Mouse (Mus musculus): ENCODE measurements at regions not wholly inside any gene's neighbourhood (a gene's known extent, or its start where the extent isn't known, plus 50 kb on each side); places are given as distances from the start of the nearest gene placed in this dataset.

GRCm38 (mm10) chr10:17631817-17632216, 91.2 kb upstream of the Cited2 start:
- ATAC-seq (ENCODE audit: insufficient number of reproducible peaks, low FRiP score, low TSS enrichment, low read depth) (no peak), DNase-seq (ENCODE audit: low spot score) (no peak)
- Histone ChIP-seq H3K27ac (replicated peaks; ENCODE audit: low read depth, low read length) (no peak overlapping the region), H3K4me3 (ENCODE audit: low read depth, low read length) (no peak overlapping the region), H3K9ac (ENCODE audit: low read length) (no peak overlapping the region), H3K4me2 (ENCODE audit: low read depth, severe bottlenecking) (no peak overlapping the region), H3K4me1 (ENCODE audit: control insufficient read depth, insufficient read depth, low read length) (no peaks in the 10 kb centered on the region), H3K36me3 (ENCODE audit: control insufficient read depth, insufficient read depth, low read length) (no peaks in the 10 kb centered on the region), H3K27me3 (ENCODE audit: control insufficient read depth, insufficient read depth, low read length) (no peaks in the 10 kb centered on the region), H3K9me3 (ENCODE audit: control insufficient read depth, low read length) (no peaks in the 10 kb centered on the region)
- 30% methylated on average over 5 of the region's 5 CpGs for WGBS

GRCm38 (mm10) chr10:17632959-17633674, 89.9 kb upstream of the Cited2 start:
- 86% methylated on average over 12 of the region's 12 CpGs for WGBS
- no peak overlapping the region for H3K27ac ChIP-seq (replicated peaks; ENCODE audit: low read depth, low read length)
- ATAC-seq (ENCODE audit: insufficient number of reproducible peaks, low FRiP score, low TSS enrichment, low read depth): no peak

DNA sequence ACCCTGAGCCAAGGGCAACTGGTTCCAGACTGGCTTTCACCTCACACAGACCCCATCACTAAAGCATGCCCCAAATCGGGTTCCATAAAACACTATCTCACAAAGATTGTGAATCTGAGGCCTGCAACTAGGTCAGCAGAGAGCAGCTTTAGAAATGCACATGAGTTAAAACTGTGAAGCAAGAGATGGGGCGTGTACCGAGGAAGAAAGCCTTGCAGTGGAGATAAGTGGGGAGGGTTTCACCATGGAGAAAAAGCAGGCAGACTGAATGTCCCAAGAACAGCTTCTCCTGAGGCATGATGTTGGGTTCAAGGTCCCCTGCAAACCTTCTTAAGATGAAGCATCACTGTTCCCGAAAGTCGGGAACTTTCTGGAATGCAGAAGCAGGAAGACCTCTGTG, 77.7 kb upstream of the Cited2 start:
- H3K9me3 ChIP-seq (ENCODE audit: control insufficient read depth, low read length): no peaks in the 10 kb centered on the region
- no peak overlapping the region for H3K4me2 ChIP-seq (ENCODE audit: low read depth, severe bottlenecking)
- WGBS: 85% methylated on average over 5 of the region's 5 CpGs
- H3K27me3 ChIP-seq (ENCODE audit: control insufficient read depth, insufficient read depth, low read length): no peaks in the 10 kb centered on the region
- H3K4me1 ChIP-seq (ENCODE audit: control insufficient read depth, insufficient read depth, low read length): no peaks in the 10 kb centered on the region
- H3K4me3 ChIP-seq (ENCODE audit: low read depth, low read length): no peak overlapping the region
- H3K27ac ChIP-seq (replicated peaks; ENCODE audit: low read depth, low read length): no peak overlapping the region
- H3K36me3 ChIP-seq (ENCODE audit: control insufficient read depth, insufficient read depth, low read length): no peaks in the 10 kb centered on the region
- ATAC-seq (ENCODE audit: insufficient number of reproducible peaks, low FRiP score, low TSS enrichment, low read depth) (no peak), DNase-seq (ENCODE audit: low spot score) (no peak)
- H3K9ac ChIP-seq (ENCODE audit: low read length): no peak overlapping the region

More at GRCm38 (mm10) chr10:17632959-17633674, 89.9 kb upstream of the Cited2 start:
- DNase-seq (ENCODE audit: low spot score): no peak
- H3K4me1 ChIP-seq (ENCODE audit: control insufficient read depth, insufficient read depth, low read length): no peaks in the 10 kb centered on the region
- no peaks in the 10 kb centered on the region for H3K27me3 ChIP-seq (ENCODE audit: control insufficient read depth, insufficient read depth, low read length)
- H3K4me2 ChIP-seq (ENCODE audit: low read depth, severe bottlenecking): no peak overlapping the region
- H3K9me3 ChIP-seq (ENCODE audit: control insufficient read depth, low read length): no peaks in the 10 kb centered on the region
- H3K36me3 ChIP-seq (ENCODE audit: control insufficient read depth, insufficient read depth, low read length): no peaks in the 10 kb centered on the region
- H3K4me3 ChIP-seq (ENCODE audit: low read depth, low read length): no peak overlapping the region
- H3K9ac ChIP-seq (ENCODE audit: low read length): no peak overlapping the region

GRCm38 (mm10) chr10:17646391-17646790, 76.6 kb upstream of the Cited2 start:
- 75% methylated on average over 4 of the region's 4 CpGs for WGBS
- no peaks in the 10 kb centered on the region for H3K4me1 ChIP-seq (ENCODE audit: control insufficient read depth, insufficient read depth, low read length)
- ATAC-seq (ENCODE audit: insufficient number of reproducible peaks, low FRiP score, low TSS enrichment, low read depth) (no peak), DNase-seq (ENCODE audit: low spot score) (no peak)
- no peak overlapping the region for H3K4me3 ChIP-seq (ENCODE audit: low read depth, low read length)
- no peak overlapping the region for H3K9ac ChIP-seq (ENCODE audit: low read length)
- H3K27me3 ChIP-seq (ENCODE audit: control insufficient read depth, insufficient read depth, low read length): no peaks in the 10 kb centered on the region
- H3K27ac ChIP-seq (replicated peaks; ENCODE audit: low read depth, low read length): no peak overlapping the region
- H3K9me3 ChIP-seq (ENCODE audit: control insufficient read depth, low read length): no peaks in the 10 kb centered on the region
- H3K36me3 ChIP-seq (ENCODE audit: control insufficient read depth, insufficient read depth, low read length): no peaks in the 10 kb centered on the region
- no peak overlapping the region for H3K4me2 ChIP-seq (ENCODE audit: low read depth, severe bottlenecking)

GRCm38 (mm10) chr10:17648077-17648476, 74.9 kb upstream of the Cited2 start:
- DNase-seq (ENCODE audit: low spot score): no peak
- Histone ChIP-seq H3K36me3 (ENCODE audit: control insufficient read depth, insufficient read depth, low read length) (no peaks in the 10 kb centered on the region), H3K9ac (ENCODE audit: low read length) (no peak overlapping the region), H3K4me2 (ENCODE audit: low read depth, severe bottlenecking) (no peak overlapping the region), H3K4me3 (ENCODE audit: low read depth, low read length) (no peak overlapping the region), H3K9me3 (ENCODE audit: control insufficient read depth, low read length) (no peaks in the 10 kb centered on the region), H3K27ac (replicated peaks; ENCODE audit: low read depth, low read length) (no peak overlapping the region), H3K4me1 (ENCODE audit: control insufficient read depth, insufficient read depth, low read length) (no peaks in the 10 kb centered on the region), H3K27me3 (ENCODE audit: control insufficient read depth, insufficient read depth, low read length) (no peaks in the 10 kb centered on the region)
- ATAC-seq (ENCODE audit: insufficient number of reproducible peaks, low FRiP score, low TSS enrichment, low read depth): no peak
- 71% methylated on average over 6 of the region's 6 CpGs for WGBS

DNA sequence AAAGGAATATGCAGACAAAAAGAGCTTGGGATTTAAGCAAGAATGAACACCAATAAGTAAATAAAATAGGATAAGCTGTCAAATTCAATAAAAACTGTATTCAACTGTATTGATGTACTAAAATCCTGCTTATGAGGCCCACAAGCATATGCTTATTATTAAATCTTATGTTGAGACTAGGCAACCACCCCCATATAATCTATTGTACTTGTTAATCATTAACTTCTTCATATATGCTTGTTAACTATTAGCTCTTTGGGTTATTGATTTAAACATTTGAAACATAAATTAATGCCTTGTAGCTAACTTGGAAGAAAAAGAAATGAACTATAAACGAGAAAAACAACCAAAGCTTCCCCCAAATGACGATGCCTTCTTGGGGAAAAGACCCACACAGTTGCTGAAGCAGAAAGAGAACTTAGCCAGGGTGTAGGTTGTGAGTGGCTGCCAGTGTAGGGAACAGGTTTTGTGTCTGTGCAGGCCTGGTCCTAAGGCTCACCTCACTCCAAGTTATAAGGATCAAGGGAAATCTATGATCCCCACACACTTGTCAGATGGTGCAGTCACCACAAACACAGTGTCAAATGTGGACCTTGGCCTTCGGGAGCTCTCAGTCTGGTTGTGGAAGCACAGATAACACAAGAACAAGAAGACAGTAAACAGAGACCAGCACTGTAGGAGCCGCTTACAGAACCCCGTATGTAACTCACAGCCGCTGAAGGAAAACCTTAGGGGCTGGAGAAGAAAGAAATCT, 71.8 kb upstream of the Cited2 start:
- no peak overlapping the region for H3K27ac ChIP-seq (replicated peaks; ENCODE audit: low read depth, low read length)
- no peaks in the 10 kb centered on the region for H3K9me3 ChIP-seq (ENCODE audit: control insufficient read depth, low read length)
- no peak for DNase-seq (ENCODE audit: low spot score)
- H3K4me3 ChIP-seq (ENCODE audit: low read depth, low read length): no peak overlapping the region
- no peak overlapping the region for H3K4me2 ChIP-seq (ENCODE audit: low read depth, severe bottlenecking)
- H3K9ac ChIP-seq (ENCODE audit: low read length): no peak overlapping the region
- no peaks in the 10 kb centered on the region for H3K36me3 ChIP-seq (ENCODE audit: control insufficient read depth, insufficient read depth, low read length)
- H3K27me3 ChIP-seq (ENCODE audit: control insufficient read depth, insufficient read depth, low read length): no peaks in the 10 kb centered on the region
- 89% methylated on average over 6 of the region's 6 CpGs for WGBS
- no peak for ATAC-seq (ENCODE audit: insufficient number of reproducible peaks, low FRiP score, low TSS enrichment, low read depth)
- no peaks in the 10 kb centered on the region for H3K4me1 ChIP-seq (ENCODE audit: control insufficient read depth, insufficient read depth, low read length)

DNA sequence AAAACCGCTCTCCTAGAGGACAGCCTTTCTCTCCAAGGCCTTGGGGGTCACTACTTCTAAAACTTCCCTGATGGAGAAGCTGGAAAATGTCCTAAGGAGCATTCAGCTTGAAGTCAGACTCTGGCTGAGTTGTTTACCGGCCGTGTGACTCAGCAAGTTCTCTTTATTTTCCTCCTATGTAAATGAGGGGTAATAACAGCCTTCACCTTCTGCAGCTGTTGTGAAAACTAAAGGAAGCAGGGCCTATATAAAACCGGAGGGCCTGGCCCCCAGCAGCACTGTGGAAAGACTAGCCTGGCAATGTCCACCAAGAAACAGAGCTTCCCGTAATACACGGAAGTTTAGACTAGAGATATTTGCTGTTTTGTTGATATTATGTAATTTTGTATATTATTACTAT, 69.7 kb upstream of the Cited2 start:
- H3K27ac ChIP-seq (replicated peaks; ENCODE audit: low read depth, low read length): no peak overlapping the region
- H3K27me3 ChIP-seq (ENCODE audit: control insufficient read depth, insufficient read depth, low read length): no peaks in the 10 kb centered on the region
- no peaks in the 10 kb centered on the region for H3K36me3 ChIP-seq (ENCODE audit: control insufficient read depth, insufficient read depth, low read length)
- H3K9ac ChIP-seq (ENCODE audit: low read length): no peak overlapping the region
- no peaks in the 10 kb centered on the region for H3K9me3 ChIP-seq (ENCODE audit: control insufficient read depth, low read length)
- H3K4me3 ChIP-seq (ENCODE audit: low read depth, low read length): no peak overlapping the region
- no peak for ATAC-seq (ENCODE audit: insufficient number of reproducible peaks, low FRiP score, low TSS enrichment, low read depth)
- no peak for DNase-seq (ENCODE audit: low spot score)
- H3K4me1 ChIP-seq (ENCODE audit: control insufficient read depth, insufficient read depth, low read length): no peaks in the 10 kb centered on the region
- WGBS: 31% methylated on average over 6 of the region's 6 CpGs
- H3K4me2 ChIP-seq (ENCODE audit: low read depth, severe bottlenecking): no peak overlapping the region

DNA sequence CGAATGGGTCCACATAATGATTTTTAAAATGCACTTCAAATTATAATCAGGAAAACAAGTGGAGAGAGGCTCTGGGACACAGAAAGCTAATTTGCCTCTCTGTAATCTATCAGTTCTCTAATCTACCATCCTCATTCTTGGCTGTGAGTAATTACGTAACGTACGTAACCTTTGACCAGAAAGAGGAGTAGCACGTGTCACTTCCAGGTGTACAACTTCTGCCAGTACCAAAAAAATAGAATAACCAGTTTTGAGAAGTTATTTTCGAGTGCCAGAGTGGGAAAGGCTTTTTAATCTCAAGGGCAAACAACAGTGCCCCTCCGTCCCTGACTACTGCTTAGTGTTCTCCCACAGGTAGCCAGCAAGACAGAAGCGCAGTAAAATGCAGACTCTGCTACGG, 69.2 kb upstream of the Cited2 start:
- Histone ChIP-seq H3K9me3 (ENCODE audit: control insufficient read depth, low read length) (no peaks in the 10 kb centered on the region), H3K4me1 (ENCODE audit: control insufficient read depth, insufficient read depth, low read length) (no peaks in the 10 kb centered on the region)

More for the DNA sequence above, 69.2 kb upstream of the Cited2 start:
- Histone ChIP-seq H3K27me3 (ENCODE audit: control insufficient read depth, insufficient read depth, low read length) (no peaks in the 10 kb centered on the region), H3K9ac (ENCODE audit: low read length) (no peak overlapping the region), H3K36me3 (ENCODE audit: control insufficient read depth, insufficient read depth, low read length) (no peaks in the 10 kb centered on the region), H3K27ac (replicated peaks; ENCODE audit: low read depth, low read length) (no peak overlapping the region), H3K4me2 (ENCODE audit: low read depth, severe bottlenecking) (no peak overlapping the region), H3K4me3 (ENCODE audit: low read depth, low read length) (no peak overlapping the region)
- DNase-seq (ENCODE audit: low spot score): no peak
- WGBS: 69% methylated on average over 9 of the region's 9 CpGs
- ATAC-seq (ENCODE audit: insufficient number of reproducible peaks, low FRiP score, low TSS enrichment, low read depth): no peak
